Mouse (Mus musculus): Measurements from ENCODE around the gene Hipk3. TPM values are rescaled to one million over a fixed set of nuclear protein-coding genes. Genes with fewer than 3 reads are reported as not detected.
A peak's percentile ranks its signal among the peaks of the same experiment; 100 is the strongest.

Gene Hipk3
- polyA plus RNA-seq (2015; fragmentation: Nextera tagmentation; extraction: Ambion mirVana), result 29.9 and 30.6 TPM in 2 replicates

GRCm38 (mm10) chr2:104493951-104494800 lies at the start of gene Hipk3:
Gene Hipk3, minus strand, starts transcription at chr2:104494446.
- Histone ChIP-seq H3K9ac (peak within 1 kb of the TSS; percentile 100), H3K9me3 (no peaks in the 10 kb centered on the region), H3K27ac (replicated peaks) (peak within 1 kb of the TSS; percentile 100), H3K36me3 (no peaks in the 10 kb centered on the region), H3K4me1 (peaks cover 60% of the 10 kb centered on the region), H3K4me2 (peak within 1 kb of the TSS; percentile 81), H3K4me3 (peak within 1 kb of the TSS; percentile 73), H3K27me3 (replicated peaks) (no peaks in the 10 kb centered on the region)
- WGBS, result under 1% methylated on average over 95 of the region's 98 CpGs
- peak; percentile 83 for ATAC-seq (ENCODE audit: extremely low read depth, insufficient number of reproducible peaks, low FRiP score, low TSS enrichment)

GRCm38 (mm10) chr2:104540286-104540685 lies 46.0 kb upstream of the Hipk3 start:
- no peak for ATAC-seq (ENCODE audit: extremely low read depth, insufficient number of reproducible peaks, low FRiP score, low TSS enrichment)
- Histone ChIP-seq H3K4me3 (no peak overlapping the region), H3K4me1 (no peaks in the 10 kb centered on the region), H3K27me3 (replicated peaks) (no peaks in the 10 kb centered on the region), H3K36me3 (no peaks in the 10 kb centered on the region), H3K9ac (no peak overlapping the region), H3K27ac (replicated peaks) (no peak overlapping the region), H3K9me3 (peaks cover 10% of the 10 kb centered on the region; the same call in 1 of the 2 replicates), H3K4me2 (no peak overlapping the region)
- 67% methylated on average over 2 of the region's 2 CpGs for WGBS

GRCm38 (mm10) chr2:104534751-104535150 lies 40.5 kb upstream of the Hipk3 start:
- WGBS, result 88% methylated on average over 3 of the region's 3 CpGs
- no peak for ATAC-seq (ENCODE audit: extremely low read depth, insufficient number of reproducible peaks, low FRiP score, low TSS enrichment)
- H3K4me3 ChIP-seq, result no peak overlapping the region

GRCm38 (mm10) chr2:104532548-104532947 lies 38.3 kb upstream of the Hipk3 start:
- Histone ChIP-seq H3K4me3 (no peak overlapping the region), H3K4me2 (no peak overlapping the region), H3K4me1 (no peaks in the 10 kb centered on the region), H3K9me3 (no peaks in the 10 kb centered on the region), H3K9ac (no peak overlapping the region), H3K27me3 (replicated peaks) (no peaks in the 10 kb centered on the region), H3K27ac (replicated peaks) (no peak overlapping the region), H3K36me3 (no peaks in the 10 kb centered on the region)
- 64% methylated on average over 1 of the region's 1 CpGs for WGBS
- no peak for ATAC-seq (ENCODE audit: extremely low read depth, insufficient number of reproducible peaks, low FRiP score, low TSS enrichment)

More at GRCm38 (mm10) chr2:104534751-104535150, 40.5 kb upstream of the Hipk3 start:
- no peak overlapping the region for H3K27ac ChIP-seq (replicated peaks)
- H3K4me2 ChIP-seq, result no peak overlapping the region
- no peaks in the 10 kb centered on the region for H3K9me3 ChIP-seq
- H3K4me1 ChIP-seq, result no peaks in the 10 kb centered on the region
- H3K36me3 ChIP-seq, result no peaks in the 10 kb centered on the region
- H3K9ac ChIP-seq, result no peak overlapping the region
- H3K27me3 ChIP-seq (replicated peaks), result no peaks in the 10 kb centered on the region

DNA sequence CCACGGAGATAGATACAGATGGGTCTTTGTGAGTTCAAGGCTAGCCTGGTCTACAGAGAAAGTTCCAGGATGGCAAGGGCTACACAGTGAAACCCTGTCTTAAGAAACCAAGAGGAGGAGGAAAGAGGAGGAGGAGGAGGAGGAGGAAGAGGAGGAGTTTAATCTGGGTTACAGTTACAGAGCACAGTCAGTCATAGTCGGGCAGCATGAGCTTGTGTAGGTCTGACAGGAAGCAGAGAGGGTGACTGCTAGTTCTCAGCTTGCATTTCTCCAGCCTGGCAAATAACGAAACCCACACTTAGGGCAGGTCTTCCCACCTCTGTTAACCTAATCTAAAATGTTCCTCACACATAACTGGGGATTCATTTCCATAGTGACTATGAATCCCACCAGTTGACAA lies 32.3 kb upstream of the Hipk3 start:
- ATAC-seq (ENCODE audit: extremely low read depth, insufficient number of reproducible peaks, low FRiP score, low TSS enrichment), result no peak
- no peak overlapping the region for H3K27ac ChIP-seq (replicated peaks)
- 57% methylated on average over 3 of the region's 3 CpGs for WGBS
- H3K4me3 ChIP-seq, result no peak overlapping the region
- no peaks in the 10 kb centered on the region for H3K36me3 ChIP-seq
- H3K4me2 ChIP-seq, result no peak overlapping the region
- no peaks in the 10 kb centered on the region for H3K9me3 ChIP-seq
- H3K27me3 ChIP-seq (replicated peaks), result no peaks in the 10 kb centered on the region
- H3K4me1 ChIP-seq, result peaks cover 19% of the 10 kb centered on the region
- H3K9ac ChIP-seq, result no peak overlapping the region

GRCm38 (mm10) chr2:104525506-104525905 lies 31.3 kb upstream of the Hipk3 start:
- Histone ChIP-seq H3K36me3 (no peaks in the 10 kb centered on the region), H3K4me2 (no peak overlapping the region), H3K27me3 (replicated peaks) (no peaks in the 10 kb centered on the region), H3K9me3 (no peaks in the 10 kb centered on the region), H3K4me3 (no peak overlapping the region), H3K9ac (no peak overlapping the region), H3K4me1 (peaks cover 19% of the 10 kb centered on the region), H3K27ac (replicated peaks) (no peak overlapping the region)
- WGBS, result 15% methylated on average over 5 of the region's 5 CpGs
- no peak for ATAC-seq (ENCODE audit: extremely low read depth, insufficient number of reproducible peaks, low FRiP score, low TSS enrichment)

GRCm38 (mm10) chr2:104511622-104512021 lies 17.4 kb upstream of the Hipk3 start:
- Histone ChIP-seq H3K27ac (replicated peaks) (no peak overlapping the region), H3K27me3 (replicated peaks) (no peaks in the 10 kb centered on the region), H3K9ac (no peak overlapping the region), H3K36me3 (no peaks in the 10 kb centered on the region), H3K4me3 (no peak overlapping the region), H3K4me2 (no peak overlapping the region), H3K9me3 (no peaks in the 10 kb centered on the region), H3K4me1 (no peaks in the 10 kb centered on the region)
- 82% methylated on average over 8 of the region's 8 CpGs for WGBS
- no peak for ATAC-seq (ENCODE audit: extremely low read depth, insufficient number of reproducible peaks, low FRiP score, low TSS enrichment)

- no peak overlapping the region for H3K27ac ChIP-seq (replicated peaks)
- H3K36me3 ChIP-seq, result no peaks in the 10 kb centered on the region
- no peak overlapping the region; the same call in 1 of the 2 replicates for H3K9ac ChIP-seq
- WGBS, result 41% methylated on average over 3 of the region's 3 CpGs
- H3K4me2 ChIP-seq, result no peak overlapping the region
- no peak overlapping the region for H3K4me3 ChIP-seq
- no peak for ATAC-seq (ENCODE audit: extremely low read depth, insufficient number of reproducible peaks, low FRiP score, low TSS enrichment)
- H3K27me3 ChIP-seq (replicated peaks), result no peaks in the 10 kb centered on the region
- peaks cover 15% of the 10 kb centered on the region for H3K4me1 ChIP-seq
- H3K9me3 ChIP-seq, result no peaks in the 10 kb centered on the region
Observed at GRCm38 (mm10) chr2:104502388-104502787, 8.1 kb upstream of the Hipk3 start.

GRCm38 (mm10) chr2:104501091-104501490 lies 6.8 kb upstream of the Hipk3 start:
- ATAC-seq (ENCODE audit: extremely low read depth, insufficient number of reproducible peaks, low FRiP score, low TSS enrichment), result no peak
- Histone ChIP-seq H3K27me3 (replicated peaks) (no peaks in the 10 kb centered on the region), H3K4me2 (no peak overlapping the region), H3K9me3 (no peaks in the 10 kb centered on the region), H3K9ac (no peak overlapping the region), H3K27ac (replicated peaks) (no peak overlapping the region), H3K4me3 (no peak overlapping the region), H3K4me1 (peaks cover 27% of the 10 kb centered on the region), H3K36me3 (no peaks in the 10 kb centered on the region)
- WGBS, result 86% methylated on average over 2 of the region's 2 CpGs

DNA sequence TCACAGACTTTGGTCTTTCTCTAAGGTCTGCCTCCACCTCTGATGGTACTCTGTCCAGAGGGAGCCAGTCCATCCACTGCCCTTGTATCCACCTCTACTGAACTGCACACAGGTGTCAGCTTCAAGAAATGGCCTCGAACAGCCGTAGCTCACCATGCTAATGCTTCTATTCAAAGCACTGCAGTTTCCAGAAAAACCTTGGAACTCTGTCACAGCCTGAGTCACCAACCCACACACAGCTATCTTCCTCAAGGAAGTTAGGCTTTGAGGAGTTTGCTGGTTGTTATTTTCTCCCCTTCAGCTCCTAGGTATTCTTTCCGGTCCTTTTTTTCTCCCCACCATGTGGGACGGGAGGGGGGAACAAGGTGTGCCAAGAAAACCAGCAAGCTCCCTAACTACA lies 3.5 kb upstream of the Hipk3 start:
- H3K4me1 ChIP-seq, result peaks cover 42% of the 10 kb centered on the region
- 43% methylated on average over 4 of the region's 4 CpGs for WGBS
- H3K4me3 ChIP-seq, result no peak overlapping the region
- H3K36me3 ChIP-seq, result no peaks in the 10 kb centered on the region
- 0 out of 2 replicates have a peak overlapping the region, but pooled peaks have one; percentile 52 for H3K9ac ChIP-seq
- H3K27ac ChIP-seq (replicated peaks), result no peak overlapping the region
- ATAC-seq (ENCODE audit: extremely low read depth, insufficient number of reproducible peaks, low FRiP score, low TSS enrichment), result no peak
- H3K4me2 ChIP-seq, result no peak overlapping the region
- no peaks in the 10 kb centered on the region for H3K27me3 ChIP-seq (replicated peaks)
- H3K9me3 ChIP-seq, result no peaks in the 10 kb centered on the region

DNA sequence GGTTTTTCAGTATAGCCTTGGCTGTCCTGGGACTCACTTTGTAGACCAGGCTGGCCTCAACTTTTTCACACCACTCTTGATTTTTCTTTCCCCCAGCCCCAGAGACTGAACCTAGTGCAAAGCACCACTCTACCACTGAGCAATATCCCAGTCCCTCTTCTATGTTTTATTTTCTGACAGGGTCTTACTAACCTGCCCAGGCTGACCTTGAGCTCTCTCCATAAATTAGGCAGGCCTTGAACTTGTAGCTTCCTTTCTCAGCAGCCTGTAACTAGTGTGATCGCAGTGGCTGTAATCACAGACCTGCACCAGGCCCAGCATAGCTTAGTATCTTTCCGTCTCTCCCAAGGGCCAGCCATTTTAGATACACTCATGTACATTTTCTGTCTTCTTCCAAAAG lies 3.0 kb upstream of the Hipk3 start:
- no peak for ATAC-seq (ENCODE audit: extremely low read depth, insufficient number of reproducible peaks, low FRiP score, low TSS enrichment)

GRCm38 (mm10) chr2:104496206-104496605 lies 2.0 kb upstream of the Hipk3 start:
- Histone ChIP-seq H3K4me1 (peaks cover 42% of the 10 kb centered on the region), H3K27ac (replicated peaks) (peak overlapping the region; percentile 48; the same call in 1 of the 2 replicates), H3K4me2 (0 out of 2 replicates have a peak overlapping the region, but pooled peaks have one; percentile 4), H3K9ac (no peak overlapping the region), H3K9me3 (no peaks in the 10 kb centered on the region), H3K36me3 (no peaks in the 10 kb centered on the region), H3K4me3 (no peak overlapping the region), H3K27me3 (replicated peaks) (no peaks in the 10 kb centered on the region)
- WGBS, result 37% methylated on average over 5 of the region's 5 CpGs
- ATAC-seq (ENCODE audit: extremely low read depth, insufficient number of reproducible peaks, low FRiP score, low TSS enrichment), result no peak

More for the DNA sequence above, 3.0 kb upstream of the Hipk3 start:
- no peaks in the 10 kb centered on the region for H3K36me3 ChIP-seq
- H3K4me3 ChIP-seq, result no peak overlapping the region
- no peak overlapping the region for H3K27ac ChIP-seq (replicated peaks)
- no peaks in the 10 kb centered on the region for H3K27me3 ChIP-seq (replicated peaks)
- H3K9ac ChIP-seq, result no peak overlapping the region
- no peaks in the 10 kb centered on the region for H3K9me3 ChIP-seq
- peaks cover 38% of the 10 kb centered on the region for H3K4me1 ChIP-seq
- no peak overlapping the region for H3K4me2 ChIP-seq
- 81% methylated on average over 2 of the region's 2 CpGs for whole genome bisulfite sequencing
